Mouse (Mus musculus) adrenal gland, adult 18-20 months (tissue): Measurements from ENCODE around the gene Tgfb3. TPM values are rescaled to one million over a fixed set of nuclear protein-coding genes. Genes with fewer than 3 reads are reported as not detected.
A peak's percentile ranks its signal among the peaks of the same experiment; 100 is the strongest.

Experiments used
- DNase-seq, 2 experiments: peaks; one replicate each; pipeline ENCODE4 v3.0.0; 2021 to 2022; ENCODE audit warnings: low spot score in 2 of 2
- total RNA-seq, 2 experiments: library from RNA; stranded (reverse); gene quantifications; 1 replicate in 1 of 2; 2 replicates in 1 of 2; pipeline ENCODE4 v1.2.3; 2021

Tgfb3 gene
- total RNA-seq, 2 experiments from 2014 or later, result 8.7 to 13.7 TPM

- DNase-seq, result peak; percentile 82 to 85
Observed at GRCm38 (mm10) chr12:86082481-86083012, 3.7 kb upstream of the Tgfb3 start, which contains the start of gene Ift43. Gene Ift43, plus strand, starts transcription at chr12:86082541.

GRCm38 (mm10) chr12:86079202-86079667, 394 bp upstream of the Tgfb3 start:
- DNase-seq, result peak; percentile 92 to 93

DNA sequence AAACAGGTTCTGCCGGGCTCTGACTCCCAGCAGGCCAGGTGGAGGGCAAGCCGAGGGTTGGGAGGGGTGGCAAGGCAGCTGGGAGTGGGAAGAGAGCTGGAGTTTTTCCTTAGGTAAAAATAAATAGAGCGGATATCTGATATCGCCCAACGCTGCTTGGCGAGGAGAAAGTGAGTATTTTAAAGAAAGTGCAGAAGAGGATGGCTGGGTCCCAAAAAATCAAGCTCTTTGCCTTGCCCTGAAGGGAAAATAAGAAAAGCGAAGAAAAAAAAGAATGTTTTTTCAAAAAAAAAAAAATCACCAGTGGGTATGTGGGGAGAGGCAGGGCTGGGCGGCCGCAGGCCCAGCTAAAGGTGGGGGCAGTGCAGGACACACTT, 677 bp downstream of the Tgfb3 start:
- no peak for DNase-seq

DNA sequence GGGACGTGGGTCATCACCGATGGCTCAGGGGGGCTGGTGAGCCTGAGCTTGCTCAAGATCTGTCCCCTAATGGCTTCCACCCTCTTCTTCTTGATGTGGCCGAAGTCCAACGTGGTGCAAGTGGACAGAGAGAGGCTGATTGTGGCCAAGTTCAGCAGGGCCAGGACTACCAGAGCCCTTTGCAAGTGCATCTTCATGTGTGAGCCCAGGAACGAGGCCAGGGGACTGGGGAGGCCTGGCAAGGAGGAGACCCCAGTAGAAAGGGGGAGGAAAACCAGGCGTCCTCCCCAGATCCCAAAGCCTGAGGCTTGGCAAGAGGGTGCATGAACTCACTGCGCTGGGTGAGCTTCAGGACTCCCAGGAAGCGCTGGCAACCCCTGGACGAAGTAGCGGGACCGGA, 1.1 kb downstream of the Tgfb3 start:
- DNase-seq, result no peak

DNA sequence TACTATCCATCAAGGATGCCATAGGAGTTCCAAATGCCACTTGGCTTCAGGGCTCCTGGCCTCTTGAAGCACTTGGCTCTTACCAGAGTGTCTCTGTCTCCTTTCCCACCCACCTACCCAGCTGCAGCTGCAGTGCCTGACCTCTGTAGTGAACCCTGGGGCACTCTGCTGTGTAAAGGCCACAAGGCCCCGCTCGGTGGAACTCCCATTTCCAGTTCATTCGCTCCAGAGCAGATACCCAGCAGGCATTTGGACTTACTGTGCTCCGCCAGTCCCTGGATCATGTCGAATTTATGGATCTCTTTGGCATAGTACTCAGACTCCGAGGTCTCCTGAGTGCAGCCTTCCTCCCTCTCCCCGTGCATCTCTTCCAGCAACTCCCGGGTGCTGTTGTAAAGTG, 1.5 kb downstream of the Tgfb3 start:
- DNase-seq, result peak in 1 of 2 experiments; percentile 6

DNA sequence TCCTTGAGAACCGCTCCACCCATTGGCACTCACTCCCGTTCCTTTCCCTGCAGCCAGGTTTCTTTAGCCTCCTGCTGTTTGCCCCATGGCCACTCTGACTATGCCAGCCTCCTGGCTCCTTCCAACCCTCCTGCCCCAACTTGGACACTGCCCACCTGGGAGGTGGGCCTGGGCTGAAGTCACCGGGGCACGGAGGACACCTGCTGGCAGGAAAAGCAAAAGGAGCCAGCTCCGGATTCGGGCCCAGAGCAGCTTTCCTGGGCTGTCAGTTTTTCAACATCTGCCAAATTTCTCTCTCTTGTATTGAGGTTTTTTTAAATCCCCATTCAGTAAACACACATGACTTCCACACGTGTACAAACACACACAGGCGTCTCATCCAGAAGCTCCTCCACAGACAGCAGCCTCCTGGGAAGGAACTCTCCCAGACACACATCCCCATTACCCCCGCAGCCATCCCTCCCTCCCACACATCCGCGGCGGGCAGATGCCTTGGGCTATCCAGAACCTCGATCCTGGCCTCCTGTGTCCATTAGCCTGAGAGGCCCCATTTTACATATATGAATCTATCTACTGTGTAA, 2.4 kb downstream of the Tgfb3 start:
- no peak for DNase-seq

- no peak for DNase-seq
Observed at GRCm38 (mm10) chr12:86075358-86075757, 3.5 kb downstream of the Tgfb3 start.

DNA sequence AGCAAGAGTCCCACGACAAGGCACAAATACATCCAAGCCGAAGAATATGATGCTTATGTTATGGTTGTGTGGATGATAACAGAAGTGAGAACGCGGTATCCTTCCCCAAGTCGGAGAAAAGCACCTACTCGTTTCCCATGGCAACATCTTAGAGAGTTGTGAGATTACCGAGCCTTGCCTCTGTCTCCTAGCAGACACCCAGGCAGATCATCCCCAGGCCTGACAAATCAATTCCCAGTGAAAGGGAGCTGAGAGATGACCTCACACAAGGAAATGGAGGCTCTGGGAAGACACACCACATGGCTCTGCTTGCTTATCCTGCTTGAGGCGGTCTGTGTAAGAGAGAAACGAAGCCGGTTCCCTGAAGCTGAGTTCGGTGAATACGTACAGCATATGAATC, 4.2 kb downstream of the Tgfb3 start:
- DNase-seq, result no peak

- DNase-seq, result no peak
Observed at GRCm38 (mm10) chr12:86071432-86071831, 7.4 kb downstream of the Tgfb3 start.

DNA sequence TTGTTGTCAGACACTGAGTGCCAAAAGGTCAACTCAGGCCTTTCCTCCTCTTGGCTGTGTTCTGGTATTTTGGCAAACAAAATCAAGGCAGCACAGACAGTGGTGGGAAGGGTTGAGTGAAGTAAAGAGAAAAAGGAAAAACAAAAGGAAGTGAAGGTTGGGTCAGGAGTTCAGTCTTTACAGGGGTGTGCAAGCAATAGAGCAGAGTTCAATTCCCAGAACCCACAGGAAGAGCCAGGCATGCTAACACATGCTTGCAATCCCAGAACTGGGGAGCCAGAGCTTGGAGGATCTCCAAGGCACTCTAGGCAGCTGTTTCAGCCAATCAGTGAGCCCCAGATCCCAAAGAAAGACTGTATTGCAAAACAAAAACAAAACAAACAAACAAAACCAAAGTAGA, 14.0 kb downstream of the Tgfb3 start:
- DNase-seq, result no peak

- no peak for DNase-seq
Observed at GRCm38 (mm10) chr12:86059341-86059740, 19.5 kb downstream of the Tgfb3 start.

DNA sequence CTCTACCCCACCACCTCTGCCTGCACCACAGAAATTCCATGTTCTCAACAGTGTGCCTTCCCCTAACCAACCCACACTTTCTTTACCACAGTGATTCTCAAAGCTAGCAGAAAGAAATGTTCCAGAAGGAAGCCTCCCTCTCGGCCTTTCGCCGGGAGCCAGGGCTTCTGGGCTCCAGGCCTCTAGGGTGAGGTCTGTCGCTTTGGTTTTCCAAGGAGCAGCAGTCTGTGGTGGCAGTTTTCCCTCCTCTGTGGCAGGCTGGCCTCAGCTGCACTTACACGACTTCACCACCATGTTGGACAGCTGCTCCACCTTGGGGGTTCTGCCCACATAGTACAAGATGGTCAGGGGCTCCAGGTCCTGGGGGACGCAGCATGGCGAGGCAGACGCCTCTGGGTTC, 21.3 kb downstream of the Tgfb3 start:
- no peak for DNase-seq

- DNase-seq, result no peak
Observed at GRCm38 (mm10) chr12:86056976-86057375, 21.9 kb downstream of the Tgfb3 start.

DNA sequence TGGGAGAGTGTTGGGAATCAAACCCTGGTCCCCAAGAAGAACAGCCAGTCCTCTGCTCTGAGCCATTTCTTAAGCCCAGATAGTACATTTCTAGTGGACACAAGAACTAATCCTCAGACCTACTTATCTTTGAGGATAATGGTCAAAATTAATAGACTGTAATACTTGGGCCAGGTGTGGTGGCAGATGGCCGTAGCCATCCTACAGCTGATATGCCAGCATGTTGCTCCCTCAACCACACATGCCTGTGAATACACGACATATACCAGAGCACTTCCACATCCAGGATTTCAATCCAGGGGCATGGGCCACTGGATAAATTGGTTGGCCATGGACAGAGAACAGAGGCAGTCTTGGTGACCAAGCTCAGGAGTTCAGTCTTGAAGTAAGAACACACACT, 23.5 kb downstream of the Tgfb3 start:
- DNase-seq, result no peak

DNA sequence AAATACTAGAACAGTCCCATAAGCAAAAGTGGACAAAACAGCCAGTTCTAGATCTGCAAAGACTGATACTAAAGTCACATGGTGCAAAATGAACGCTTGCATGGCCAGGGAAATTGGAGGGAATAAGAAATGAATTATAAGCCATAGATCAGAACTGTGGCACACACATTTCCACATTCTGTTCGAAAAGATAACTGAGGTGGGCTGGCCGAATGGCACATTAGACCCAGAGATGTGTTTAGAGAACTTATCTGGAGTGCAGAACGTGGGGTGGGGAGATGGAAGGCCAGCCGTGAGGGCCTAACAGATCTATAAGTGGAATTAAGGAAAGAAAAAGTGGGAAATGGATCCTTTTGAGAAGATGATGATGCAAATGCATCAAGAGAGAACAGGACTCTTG, 27.4 kb downstream of the Tgfb3 start:
- DNase-seq, result no peak

DNA sequence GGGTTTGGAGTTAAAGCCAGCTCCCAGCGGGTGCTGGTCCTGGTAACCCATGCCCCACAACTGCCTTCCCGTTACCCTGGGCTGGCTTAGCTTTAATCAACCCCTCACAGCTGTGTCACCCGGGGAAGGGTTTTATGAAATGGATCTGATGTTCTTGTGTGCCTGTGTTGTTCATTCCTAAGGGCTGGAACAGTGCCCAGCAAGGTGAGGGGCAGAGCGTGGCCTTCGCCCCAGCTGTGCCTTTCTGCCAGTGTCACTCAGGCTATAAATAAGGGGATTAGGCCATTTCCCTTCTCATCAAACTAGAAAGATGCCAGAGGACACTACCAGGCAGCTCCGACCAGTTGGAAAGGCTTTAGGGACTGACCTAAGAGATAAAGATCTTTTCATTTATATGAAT, 29.0 kb downstream of the Tgfb3 start:
- no peak for DNase-seq

DNA sequence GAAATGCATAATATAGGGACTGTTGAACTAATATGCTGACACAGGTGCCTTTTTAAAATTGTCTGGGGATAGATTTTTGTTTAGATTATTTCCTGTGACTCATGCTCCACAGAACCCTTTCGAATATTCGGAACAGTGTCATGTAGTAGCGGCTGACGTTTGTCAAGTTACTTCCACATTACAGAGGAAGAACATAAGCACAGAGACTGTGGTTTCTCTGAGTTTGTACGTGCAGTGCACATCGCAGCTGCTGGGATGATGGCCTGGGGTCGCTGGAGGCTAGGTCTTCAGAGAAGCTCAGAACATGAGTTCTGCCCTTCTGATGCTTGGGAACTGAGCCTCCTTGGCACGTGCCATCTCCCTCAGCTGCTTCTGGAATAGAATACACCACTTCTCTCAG, 31.5 kb downstream of the Tgfb3 start:
- no peak for DNase-seq

- no peak for DNase-seq
Observed at GRCm38 (mm10) chr12:86046776-86047175, 32.1 kb downstream of the Tgfb3 start.

GRCm38 (mm10) chr12:86046141-86046540, 32.7 kb downstream of the Tgfb3 start:
- DNase-seq, result no peak

GRCm38 (mm10) chr12:86039751-86040150, 39.1 kb downstream of the Tgfb3 start:
- no peak for DNase-seq

DNA sequence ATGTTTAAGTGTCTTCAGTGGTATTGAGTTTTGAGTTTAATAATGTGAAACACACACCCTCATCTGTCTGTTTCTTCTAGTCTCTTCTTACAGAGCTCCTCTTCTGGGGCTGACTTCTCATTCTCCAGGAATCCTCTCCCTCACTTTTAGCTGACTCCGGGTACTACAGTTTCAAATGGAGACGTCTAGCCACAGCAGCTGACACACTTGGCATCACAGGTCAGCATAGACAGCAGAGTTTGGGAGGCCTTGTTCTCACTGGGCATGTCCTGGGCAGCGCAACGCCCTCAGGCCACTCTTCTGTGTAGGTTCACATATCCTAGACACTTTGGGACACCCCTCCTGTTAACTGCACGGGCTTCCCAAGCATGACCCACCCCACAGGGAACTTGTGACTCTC, 39.8 kb downstream of the Tgfb3 start:
- DNase-seq, result no peak

DNA sequence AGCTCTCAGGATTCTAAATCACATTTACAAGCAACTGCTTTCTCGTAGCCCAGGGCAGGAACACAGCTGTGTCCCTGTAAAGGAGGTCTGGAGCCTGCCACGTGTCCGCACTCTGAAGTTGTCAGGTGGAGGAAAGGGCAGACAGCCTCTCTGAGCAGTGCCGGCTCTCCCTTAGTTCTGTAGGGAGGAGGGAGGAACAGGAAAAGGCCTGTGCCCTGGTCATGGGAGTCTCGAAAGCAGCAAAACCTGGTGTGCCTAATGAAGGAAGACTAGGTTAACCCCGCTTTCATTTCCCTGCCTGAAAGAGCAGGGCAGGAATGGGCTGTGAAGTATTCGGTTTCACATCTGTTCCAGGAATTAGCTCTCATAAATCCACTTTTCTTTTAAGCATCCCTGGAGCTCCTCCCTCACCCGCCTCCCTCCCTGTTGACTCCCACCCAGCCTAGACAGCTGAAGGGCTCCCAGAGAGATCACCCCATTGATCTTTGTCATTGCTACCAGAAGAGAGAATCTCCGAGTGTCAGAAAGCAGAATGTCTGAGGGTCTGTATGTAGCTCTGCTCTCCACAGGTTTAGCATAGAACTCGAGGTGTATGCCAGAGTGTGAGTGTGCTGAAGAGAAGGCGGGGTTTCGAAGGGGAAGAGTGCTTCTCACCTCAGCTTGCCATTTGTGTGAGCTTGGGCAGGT, 41.5 kb downstream of the Tgfb3 start:
- DNase-seq, result no peak
